Mouse (Mus musculus): ENCODE measurements at regions not wholly inside any gene's neighbourhood (a gene's known extent, or its start where the extent isn't known, plus 50 kb on each side); places are given as distances from the start of the nearest gene placed in this dataset.
"Not testable (repeated sequence)": the region's sequence is repeated elsewhere in the genome, so short reads cannot be mapped to it uniquely, and the experiment has no call there.

- no peaks in the 10 kb centered on the region for H3K36me3 ChIP-seq (ENCODE audit: control insufficient read depth, insufficient read depth, low read length)
- H3K4me2 ChIP-seq = no peak overlapping the region
- H3K27me3 ChIP-seq (replicated peaks; ENCODE audit: control insufficient read depth, insufficient read depth, low read length) = no peaks in the 10 kb centered on the region
- no peaks in the 10 kb centered on the region for H3K9me3 ChIP-seq (ENCODE audit: control insufficient read depth, low read length)
- H3K4me1 ChIP-seq (replicated peaks; ENCODE audit: control insufficient read depth, insufficient read depth, low read length) = no peaks in the 10 kb centered on the region
- 67% methylated on average over 17 of the region's 17 CpGs for WGBS
- H3K9ac ChIP-seq (ENCODE audit: low read depth, low read length) = no peak overlapping the region
- no peak overlapping the region for H3K27ac ChIP-seq (ENCODE audit: low read depth, low read length)
- no peak for ATAC-seq (replicated peaks; ENCODE audit: low FRiP score)
- no peak overlapping the region for H3K4me3 ChIP-seq (ENCODE audit: low read depth, low read length)
- no peak for DNase-seq (ENCODE audit: low spot score)
These were observed 350.5 kb upstream of the Zfp703 start for GRCm38 (mm10) chr8:26626651-26627077.

GRCm38 (mm10) chr8:26627191-26627891 lies 349.8 kb upstream of the Zfp703 start:
- DNase-seq (ENCODE audit: low spot score) = no peak
- 52% methylated on average over 18 of the region's 18 CpGs for WGBS
- Histone ChIP-seq H3K4me1 (replicated peaks; ENCODE audit: control insufficient read depth, insufficient read depth, low read length) (no peaks in the 10 kb centered on the region), H3K4me3 (ENCODE audit: low read depth, low read length) (no peak overlapping the region), H3K27me3 (replicated peaks; ENCODE audit: control insufficient read depth, insufficient read depth, low read length) (no peaks in the 10 kb centered on the region), H3K9me3 (ENCODE audit: control insufficient read depth, low read length) (no peaks in the 10 kb centered on the region), H3K9ac (ENCODE audit: low read depth, low read length) (no peak overlapping the region), H3K27ac (ENCODE audit: low read depth, low read length) (no peak overlapping the region), H3K36me3 (ENCODE audit: control insufficient read depth, insufficient read depth, low read length) (no peaks in the 10 kb centered on the region), H3K4me2 (no peak overlapping the region)
- ATAC-seq (replicated peaks; ENCODE audit: low FRiP score) = no peak

GRCm38 (mm10) chr8:26630544-26630943 lies 346.6 kb upstream of the Zfp703 start:
- ATAC-seq (replicated peaks; ENCODE audit: low FRiP score) (no peak), DNase-seq (ENCODE audit: low spot score) (no peak)
- no peak overlapping the region for H3K4me2 ChIP-seq
- no peaks in the 10 kb centered on the region for H3K4me1 ChIP-seq (replicated peaks; ENCODE audit: control insufficient read depth, insufficient read depth, low read length)
- no peaks in the 10 kb centered on the region for H3K27me3 ChIP-seq (replicated peaks; ENCODE audit: control insufficient read depth, insufficient read depth, low read length)
- H3K9ac ChIP-seq (ENCODE audit: low read depth, low read length) = no peak overlapping the region
- 81% methylated on average over 2 of the region's 2 CpGs for WGBS
- no peak overlapping the region for H3K27ac ChIP-seq (ENCODE audit: low read depth, low read length)
- no peaks in the 10 kb centered on the region for H3K36me3 ChIP-seq (ENCODE audit: control insufficient read depth, insufficient read depth, low read length)
- no peak overlapping the region for H3K4me3 ChIP-seq (ENCODE audit: low read depth, low read length)
- H3K9me3 ChIP-seq (ENCODE audit: control insufficient read depth, low read length) = no peaks in the 10 kb centered on the region

GRCm38 (mm10) chr8:26635701-26636100 lies 341.4 kb upstream of the Zfp703 start:
- Histone ChIP-seq H3K27ac (ENCODE audit: low read depth, low read length) (no peak overlapping the region), H3K4me2 (no peak overlapping the region), H3K9ac (ENCODE audit: low read depth, low read length) (no peak overlapping the region), H3K4me1 (replicated peaks; ENCODE audit: control insufficient read depth, insufficient read depth, low read length) (no peaks in the 10 kb centered on the region), H3K4me3 (ENCODE audit: low read depth, low read length) (no peak overlapping the region), H3K36me3 (ENCODE audit: control insufficient read depth, insufficient read depth, low read length) (no peaks in the 10 kb centered on the region), H3K9me3 (ENCODE audit: control insufficient read depth, low read length) (no peaks in the 10 kb centered on the region), H3K27me3 (replicated peaks; ENCODE audit: control insufficient read depth, insufficient read depth, low read length) (no peaks in the 10 kb centered on the region)
- no peak for ATAC-seq (replicated peaks; ENCODE audit: low FRiP score)
- DNase-seq (ENCODE audit: low spot score) = no peak
- WGBS = 79% methylated on average over 1 of the region's 1 CpGs

GRCm38 (mm10) chr8:26645375-26645774 lies 331.8 kb upstream of the Zfp703 start:
- H3K4me2 ChIP-seq; DNase-seq (ENCODE audit: low spot score); H3K9ac ChIP-seq (ENCODE audit: low read depth, low read length); H3K4me1 ChIP-seq (replicated peaks; ENCODE audit: control insufficient read depth, insufficient read depth, low read length); H3K27ac ChIP-seq (ENCODE audit: low read depth, low read length); H3K4me3 ChIP-seq (ENCODE audit: low read depth, low read length); H3K27me3 ChIP-seq (replicated peaks; ENCODE audit: control insufficient read depth, insufficient read depth, low read length); H3K36me3 ChIP-seq (ENCODE audit: control insufficient read depth, insufficient read depth, low read length); H3K9me3 ChIP-seq (ENCODE audit: control insufficient read depth, low read length); ATAC-seq (replicated peaks; ENCODE audit: low FRiP score): not testable (repeated sequence)
- WGBS = 68% methylated on average over 7 of the region's 7 CpGs

DNA sequence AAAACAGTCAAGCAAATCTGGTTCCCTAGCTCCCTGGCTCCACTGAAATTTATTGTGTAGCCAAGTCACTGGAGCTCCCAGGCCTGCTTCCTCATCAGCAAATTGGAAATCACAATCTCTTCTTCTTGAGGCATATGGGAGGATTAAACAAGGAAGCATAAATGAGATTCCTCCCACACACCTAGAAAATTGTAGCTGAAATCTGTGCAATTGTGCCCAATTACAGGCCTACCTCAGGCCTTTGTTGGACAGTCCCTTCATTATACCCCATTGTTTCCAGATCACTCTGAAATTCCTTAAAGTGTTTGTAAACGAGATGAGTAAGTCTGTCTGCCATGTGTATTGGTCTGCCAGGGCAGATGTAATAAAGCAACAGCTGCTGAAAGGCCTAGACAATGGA lies 326.8 kb upstream of the Zfp703 start:
- ATAC-seq (replicated peaks; ENCODE audit: low FRiP score) = no peak
- no peak overlapping the region for H3K9ac ChIP-seq (ENCODE audit: low read depth, low read length)
- H3K4me3 ChIP-seq (ENCODE audit: low read depth, low read length) = no peak overlapping the region
- no peaks in the 10 kb centered on the region for H3K4me1 ChIP-seq (replicated peaks; ENCODE audit: control insufficient read depth, insufficient read depth, low read length)
- no peak overlapping the region for H3K27ac ChIP-seq (ENCODE audit: low read depth, low read length)
- H3K36me3 ChIP-seq (ENCODE audit: control insufficient read depth, insufficient read depth, low read length) = no peaks in the 10 kb centered on the region
- no peak overlapping the region for H3K4me2 ChIP-seq
- H3K9me3 ChIP-seq (ENCODE audit: control insufficient read depth, low read length) = no peaks in the 10 kb centered on the region
- no peak for DNase-seq (ENCODE audit: low spot score)
- H3K27me3 ChIP-seq (replicated peaks; ENCODE audit: control insufficient read depth, insufficient read depth, low read length) = no peaks in the 10 kb centered on the region
- 56% methylated on average over 1 of the region's 1 CpGs for WGBS

GRCm38 (mm10) chr8:26655897-26656296 lies 321.2 kb upstream of the Zfp703 start:
- H3K9me3 ChIP-seq (ENCODE audit: control insufficient read depth, low read length) = no peaks in the 10 kb centered on the region
- H3K27ac ChIP-seq (ENCODE audit: low read depth, low read length) = no peak overlapping the region
- ATAC-seq (replicated peaks; ENCODE audit: low FRiP score) (no peak), DNase-seq (ENCODE audit: low spot score) (no peak)
- no peaks in the 10 kb centered on the region for H3K27me3 ChIP-seq (replicated peaks; ENCODE audit: control insufficient read depth, insufficient read depth, low read length)
- no peaks in the 10 kb centered on the region for H3K4me1 ChIP-seq (replicated peaks; ENCODE audit: control insufficient read depth, insufficient read depth, low read length)
- no peak overlapping the region for H3K4me2 ChIP-seq
- no peak overlapping the region for H3K9ac ChIP-seq (ENCODE audit: low read depth, low read length)
- 46% methylated on average over 8 of the region's 8 CpGs for WGBS
- H3K36me3 ChIP-seq (ENCODE audit: control insufficient read depth, insufficient read depth, low read length) = no peaks in the 10 kb centered on the region
- no peak overlapping the region for H3K4me3 ChIP-seq (ENCODE audit: low read depth, low read length)

DNA sequence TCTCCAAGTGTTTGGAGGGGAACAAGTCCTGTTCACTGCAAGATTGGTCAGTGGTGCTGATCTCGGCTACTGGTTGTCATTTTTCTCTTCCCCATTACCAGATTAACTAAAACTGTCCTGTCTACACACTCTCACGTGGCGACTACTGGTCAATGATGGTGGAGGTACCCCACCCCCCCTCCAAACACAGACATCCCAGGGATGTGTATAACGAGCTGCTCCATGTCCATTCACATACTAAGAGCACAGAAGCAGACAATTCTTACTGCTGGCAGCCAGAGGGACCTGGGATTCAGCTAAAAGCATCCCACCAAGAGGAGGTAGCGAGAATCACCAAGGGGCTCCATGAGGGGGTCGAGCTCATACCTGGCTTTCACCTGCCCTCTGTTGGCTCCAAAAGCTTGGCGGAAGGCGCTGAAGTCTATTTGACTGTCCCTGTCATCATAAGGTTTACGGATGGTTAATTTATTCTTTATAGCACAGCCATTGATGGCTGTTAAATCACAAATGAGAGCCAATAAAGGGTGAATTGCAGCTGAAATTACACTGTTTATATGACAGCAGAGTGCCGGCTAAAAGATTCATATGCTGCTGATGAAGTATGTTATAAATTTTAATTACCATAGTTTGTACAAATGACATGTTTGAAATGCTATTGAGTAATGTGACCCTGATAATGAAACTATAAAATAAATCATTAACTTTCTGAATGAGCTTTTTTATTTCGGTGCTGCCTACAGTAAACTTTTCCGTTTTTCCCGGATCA lies 320.6 kb upstream of the Zfp703 start:
- DNase-seq (ENCODE audit: low spot score) (no peak), ATAC-seq (replicated peaks; ENCODE audit: low FRiP score) (no peak)
- Histone ChIP-seq H3K27ac (ENCODE audit: low read depth, low read length) (no peak overlapping the region), H3K4me3 (ENCODE audit: low read depth, low read length) (no peak overlapping the region), H3K27me3 (replicated peaks; ENCODE audit: control insufficient read depth, insufficient read depth, low read length) (no peaks in the 10 kb centered on the region), H3K36me3 (ENCODE audit: control insufficient read depth, insufficient read depth, low read length) (no peaks in the 10 kb centered on the region), H3K4me2 (no peak overlapping the region), H3K9me3 (ENCODE audit: control insufficient read depth, low read length) (no peaks in the 10 kb centered on the region), H3K9ac (ENCODE audit: low read depth, low read length) (no peak overlapping the region), H3K4me1 (replicated peaks; ENCODE audit: control insufficient read depth, insufficient read depth, low read length) (no peaks in the 10 kb centered on the region)
- WGBS = 76% methylated on average over 13 of the region's 13 CpGs

DNA sequence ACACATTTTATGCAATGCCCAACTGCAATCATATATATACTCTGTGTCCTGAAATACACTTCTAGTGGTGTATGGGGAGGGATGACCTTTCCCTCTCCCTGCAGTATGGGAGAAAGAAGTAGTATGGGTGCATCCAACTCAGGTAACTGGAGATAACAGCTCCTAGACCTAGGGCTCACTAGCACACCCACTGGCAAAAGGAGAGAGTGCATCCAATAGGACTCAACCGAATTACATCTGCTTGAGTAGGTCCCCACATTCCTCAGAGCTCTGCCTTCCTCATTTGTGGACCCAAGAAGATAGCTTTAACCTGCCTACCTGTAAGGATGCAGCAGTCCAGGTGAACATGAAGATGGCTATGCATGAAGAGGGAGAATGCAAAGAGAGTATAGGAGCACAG lies 317.7 kb upstream of the Zfp703 start:
- WGBS = 41% methylated on average over 1 of the region's 1 CpGs
- Histone ChIP-seq H3K4me2 (no peak overlapping the region), H3K27me3 (replicated peaks; ENCODE audit: control insufficient read depth, insufficient read depth, low read length) (no peaks in the 10 kb centered on the region), H3K4me1 (replicated peaks; ENCODE audit: control insufficient read depth, insufficient read depth, low read length) (no peaks in the 10 kb centered on the region), H3K4me3 (ENCODE audit: low read depth, low read length) (no peak overlapping the region), H3K36me3 (ENCODE audit: control insufficient read depth, insufficient read depth, low read length) (no peaks in the 10 kb centered on the region), H3K27ac (ENCODE audit: low read depth, low read length) (no peak overlapping the region), H3K9ac (ENCODE audit: low read depth, low read length) (no peak overlapping the region), H3K9me3 (ENCODE audit: control insufficient read depth, low read length) (no peaks in the 10 kb centered on the region)
- DNase-seq (ENCODE audit: low spot score) = no peak
- no peak for ATAC-seq (replicated peaks; ENCODE audit: low FRiP score)
